Mouse (Mus musculus): Measurements from ENCODE around the gene Smim7. TPM values are rescaled to one million over a fixed set of nuclear protein-coding genes. Genes with fewer than 3 reads are reported as not detected.

The Smim7 gene
- polyA plus RNA-seq (2012; rRNA removed; ENCODE audit: low replicate concordance), result 41.1 and 63.8 TPM in 2 replicates

DNA sequence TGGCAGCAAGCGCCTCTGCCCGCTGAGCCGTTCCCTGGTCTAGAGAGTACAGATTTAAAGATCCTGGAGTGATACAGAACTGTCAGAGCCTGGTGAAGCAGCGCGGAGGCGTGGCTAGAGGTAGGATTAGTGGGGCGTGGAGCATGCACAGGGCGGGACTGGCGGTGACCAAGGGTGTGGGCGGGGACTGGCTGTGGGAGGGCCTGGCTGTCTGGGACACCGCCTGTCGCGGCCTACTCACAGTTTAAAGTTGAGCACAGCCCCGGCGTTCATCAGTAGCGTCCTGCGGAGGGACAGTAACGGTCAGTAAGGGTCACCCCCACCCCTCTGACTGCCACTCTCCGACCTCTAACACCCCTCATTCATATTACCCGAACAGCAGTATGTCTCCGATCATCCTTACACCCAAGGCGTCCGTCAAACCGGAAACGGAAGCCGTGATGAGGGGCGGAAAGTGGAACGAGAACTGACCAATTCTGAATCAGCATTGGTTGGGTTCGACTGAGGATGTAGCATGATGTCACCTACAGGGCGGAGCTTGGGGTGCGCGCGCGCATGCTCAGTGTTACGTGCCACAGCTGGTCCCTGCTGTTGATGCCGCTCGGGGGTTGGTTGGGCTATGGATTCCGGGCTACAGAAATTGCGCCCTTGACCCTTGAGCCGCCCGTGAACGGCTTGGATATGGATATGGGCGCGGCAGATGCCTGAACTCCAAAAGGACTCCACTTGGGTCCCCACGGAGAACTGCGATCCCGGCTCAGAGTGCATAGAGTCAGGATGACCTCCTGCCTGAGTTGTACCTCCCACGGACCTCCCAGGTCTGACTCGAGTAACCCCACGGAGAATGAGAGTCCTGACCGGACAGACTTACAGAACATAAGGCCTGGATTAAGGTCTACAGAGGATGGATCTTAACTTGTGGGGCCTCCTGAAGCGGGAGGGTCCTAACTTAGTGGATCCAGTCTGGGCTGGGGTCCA lies at the start of gene Smim7:
TSS of gene Smim7 (minus strand) at position 456 of the 978 bp plus-strand sequence.

DNA sequence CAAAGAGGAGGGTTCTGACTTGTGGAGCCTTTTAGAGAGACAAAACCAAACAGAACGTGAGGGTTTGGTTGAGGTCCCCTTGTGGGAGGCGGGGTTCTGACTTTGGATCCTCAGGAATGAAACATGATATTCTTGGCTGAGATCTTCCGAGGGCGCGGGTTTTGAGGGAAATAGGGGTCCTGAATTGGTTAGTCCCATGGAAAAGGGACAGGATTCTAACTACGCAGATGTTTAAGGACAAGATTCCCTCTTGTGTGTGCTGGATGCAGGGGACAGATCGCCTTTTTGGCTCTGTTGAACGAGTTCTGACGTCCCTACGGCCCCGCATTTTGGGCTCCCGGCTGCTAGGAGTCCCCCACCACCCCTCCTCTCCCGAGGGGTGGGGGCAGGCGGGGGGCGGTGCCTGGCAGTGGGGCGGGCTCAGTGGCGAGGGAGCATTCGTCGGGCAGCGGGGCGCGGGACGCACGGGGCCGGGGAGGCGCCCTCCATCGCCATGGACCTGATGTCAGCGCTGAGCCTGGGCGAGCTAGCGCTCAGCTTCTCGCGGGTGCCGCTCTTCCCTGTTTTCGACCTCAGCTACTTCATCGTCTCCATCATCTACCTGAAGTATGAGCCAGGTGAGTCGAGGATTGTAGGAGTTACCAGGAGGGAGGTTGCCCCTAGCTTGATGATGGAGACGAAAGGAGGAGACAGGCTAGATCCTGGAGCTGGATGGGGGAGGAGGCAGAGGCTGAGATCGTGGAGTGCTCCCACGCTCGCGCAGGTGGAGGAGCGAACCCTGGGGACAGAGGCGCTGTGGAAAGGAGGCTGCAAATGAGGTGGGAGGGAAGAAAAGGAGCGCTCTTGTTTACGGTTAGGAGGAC lies 954 bp upstream of the Smim7 start, which contains the start of gene Tmem38a:
TSS of gene Tmem38a (plus strand) at position 445 of the 863 bp plus-strand sequence.

DNA sequence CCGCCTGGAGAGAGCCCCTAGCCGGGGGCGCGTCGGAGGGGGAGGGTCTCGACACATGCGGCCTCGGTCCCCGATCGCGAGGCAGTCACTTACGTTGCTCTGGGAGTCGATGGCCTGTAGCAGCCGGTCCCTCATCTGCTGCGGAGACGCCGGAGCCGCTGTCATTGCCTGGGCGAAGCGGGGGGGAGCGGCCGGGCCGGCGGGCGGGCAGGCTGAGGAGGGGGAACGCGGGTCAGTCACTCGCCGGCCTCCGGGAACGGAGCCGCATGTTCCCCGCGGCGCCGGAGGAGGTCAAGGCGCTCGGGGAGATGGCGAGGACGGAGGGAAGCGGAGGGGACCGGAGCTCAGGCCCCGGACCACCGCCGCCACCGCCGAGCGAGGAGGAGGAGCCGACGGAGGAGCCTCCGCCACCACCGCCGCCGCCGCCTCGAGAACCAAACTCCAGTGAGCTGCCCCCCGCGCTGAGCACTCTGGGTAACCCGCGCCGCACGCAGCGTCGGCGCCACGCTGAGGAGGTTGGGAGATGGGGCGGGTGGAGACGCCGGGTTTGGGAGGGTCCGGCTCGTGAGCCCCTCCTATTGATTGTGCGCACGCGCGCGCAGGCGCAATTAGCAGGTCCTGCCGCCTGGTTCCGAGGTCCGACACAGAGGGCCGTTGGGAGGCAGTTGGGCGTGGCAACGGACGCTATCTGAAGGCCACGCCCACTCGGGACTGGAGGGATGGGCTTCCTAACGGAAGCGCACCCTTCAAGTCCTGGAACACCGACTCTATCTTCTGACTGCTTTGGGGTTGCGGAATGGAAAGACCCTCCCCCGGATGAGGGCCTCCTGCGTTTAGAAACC lies 22.9 kb downstream of the Smim7 start, which contains the start of gene Med26:
TSS of gene Med26 (minus strand) at position 469 of the 842 bp plus-strand sequence.

Other genes with a start within 250 kb of the Smim7 start
- 34.9 and 54.3 TPM in 2 replicates for gene Eps15l1, start 149.6 kb downstream of the Smim7 start, polyA plus RNA-seq (2012; rRNA removed; ENCODE audit: low replicate concordance)
- gene Calr3, start 127.2 kb downstream of the Smim7 start, polyA plus RNA-seq (2012; rRNA removed; ENCODE audit: low replicate concordance), result 0.32 and 0.99 TPM in 2 replicates
- gene 1700030K09Rik, start 127.2 kb downstream of the Smim7 start, polyA plus RNA-seq (2012; rRNA removed; ENCODE audit: low replicate concordance), result 7.1 and 11.2 TPM in 2 replicates
- gene Cherp, start 95.9 kb downstream of the Smim7 start, polyA plus RNA-seq (2012; rRNA removed; ENCODE audit: low replicate concordance), result 39.3 and 67.4 TPM in 2 replicates
- gene Slc35e1, start 78.5 kb downstream of the Smim7 start, polyA plus RNA-seq (2012; rRNA removed; ENCODE audit: low replicate concordance), result 87.1 and 87.8 TPM in 2 replicates
- gene Med26, start 22.8 kb downstream of the Smim7 start, polyA plus RNA-seq (2012; rRNA removed; ENCODE audit: low replicate concordance), result 9.3 and 19.0 TPM in 2 replicates
- gene Tmem38a, start 967 bp upstream of the Smim7 start, polyA plus RNA-seq (2012; rRNA removed; ENCODE audit: low replicate concordance), result 12.4 and 469 TPM in 2 replicates
- 0.04 and 0.07 TPM in 2 replicates for gene Nwd1, start 75.6 kb upstream of the Smim7 start, polyA plus RNA-seq (2012; rRNA removed; ENCODE audit: low replicate concordance)
- gene Sin3b, start 152.2 kb upstream of the Smim7 start, polyA plus RNA-seq (2012; rRNA removed; ENCODE audit: low replicate concordance), result 121 and 146 TPM in 2 replicates
- gene F2rl3, start 190.8 kb upstream of the Smim7 start, polyA plus RNA-seq (2012; rRNA removed; ENCODE audit: low replicate concordance), result 8.4 and 15.8 TPM in 2 replicates

Data from mammary gland, adult 2 months (tissue).